Mouse (Mus musculus): ENCODE results near the gene Ifnk. TPM values are rescaled to one million over a fixed set of nuclear protein-coding genes. Genes with fewer than 3 reads are reported as not detected.

Ifnk gene
- total and polyA plus RNA-seq, 3 experiments, result not detected

DNA sequence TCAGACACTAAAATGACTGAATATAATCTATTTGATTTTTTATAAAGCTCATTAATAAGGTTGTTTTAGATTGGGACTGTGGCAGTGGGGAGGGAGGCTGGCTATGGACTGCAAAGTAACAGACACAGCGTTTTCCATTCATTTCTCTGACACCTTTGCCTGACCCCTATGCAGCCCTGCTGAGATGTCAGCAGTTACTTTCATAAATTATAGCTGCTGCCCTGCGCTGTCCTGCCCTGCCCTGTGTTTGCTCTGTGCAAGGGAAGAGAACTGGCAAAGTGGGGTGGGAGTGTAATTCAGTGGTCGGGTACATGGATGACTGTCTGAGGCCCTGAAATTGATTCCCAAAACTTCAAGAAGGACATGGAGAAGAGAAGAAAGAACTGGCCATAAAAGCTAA lies 2.2 kb downstream of the Ifnk start:
- no peak overlapping the region for H3K27ac ChIP-seq (ENCODE audit: control insufficient read depth, low read depth, low read length)
- no peak for TF ChIP-seq ZC3H11A (IDR thresholded peaks at IDR 0.05; ENCODE audit: low read depth, low read length)
- TF ChIP-seq RCOR1 (IDR thresholded peaks at IDR 0.05; ENCODE audit: low read depth, low read length), result no peak
- TF ChIP-seq NELFE (IDR thresholded peaks at IDR 0.05; ENCODE audit: low read depth, low read length), result no peak
- no peak for TF ChIP-seq MAX (IDR thresholded peaks at IDR 0.05; ENCODE audit: low read length)
- no peak for TF ChIP-seq ZNF384 (IDR thresholded peaks at IDR 0.05; ENCODE audit: low read depth, low read length)
- TF ChIP-seq MAFK (IDR thresholded peaks at IDR 0.05; ENCODE audit: borderline replicate concordance, low read depth, low read length), result no peak
- no peak for TF ChIP-seq SIN3A (IDR thresholded peaks at IDR 0.05; ENCODE audit: low read length)
- no peak for TF ChIP-seq UBTF (IDR thresholded peaks at IDR 0.05; ENCODE audit: borderline replicate concordance, insufficient read depth, low read depth, low read length)
- TF ChIP-seq KAT2A (conservative IDR thresholded peaks at IDR 0.05; ENCODE audit: low read depth, low read length), result no peak
- TF ChIP-seq CHD1 (IDR thresholded peaks at IDR 0.05; ENCODE audit: low read depth, low read length), result no peak
- TF ChIP-seq TCF12 (IDR thresholded peaks at IDR 0.05; ENCODE audit: low read depth, low read length), result no peak
- TF ChIP-seq GABPA (IDR thresholded peaks at IDR 0.05; ENCODE audit: low read depth, low read length), result no peak
- no peak for TF ChIP-seq CTCF (IDR thresholded peaks at IDR 0.05 in 2 of 3, conservative IDR thresholded peaks at IDR 0.05 in 1 of 3; ENCODE audit: control insufficient read depth in 1 of 3, insufficient read depth in 1 of 3, low read depth in 2 of 3, low read length in 3 of 3, poor library complexity in 1 of 3, severe bottlenecking in 1 of 3)
- no peak for TF ChIP-seq ZMIZ1 (IDR thresholded peaks at IDR 0.05; ENCODE audit: low read depth, low read length)
- no peak for TF ChIP-seq RAD21 (IDR thresholded peaks at IDR 0.05; ENCODE audit: low read depth, low read length)
- TF ChIP-seq GATA1 (IDR thresholded peaks at IDR 0.05; ENCODE audit: low read depth, low read length), result no peak
- no peak for TF ChIP-seq E2F4 (IDR thresholded peaks at IDR 0.05; ENCODE audit: borderline replicate concordance, low read depth, low read length)

DNA sequence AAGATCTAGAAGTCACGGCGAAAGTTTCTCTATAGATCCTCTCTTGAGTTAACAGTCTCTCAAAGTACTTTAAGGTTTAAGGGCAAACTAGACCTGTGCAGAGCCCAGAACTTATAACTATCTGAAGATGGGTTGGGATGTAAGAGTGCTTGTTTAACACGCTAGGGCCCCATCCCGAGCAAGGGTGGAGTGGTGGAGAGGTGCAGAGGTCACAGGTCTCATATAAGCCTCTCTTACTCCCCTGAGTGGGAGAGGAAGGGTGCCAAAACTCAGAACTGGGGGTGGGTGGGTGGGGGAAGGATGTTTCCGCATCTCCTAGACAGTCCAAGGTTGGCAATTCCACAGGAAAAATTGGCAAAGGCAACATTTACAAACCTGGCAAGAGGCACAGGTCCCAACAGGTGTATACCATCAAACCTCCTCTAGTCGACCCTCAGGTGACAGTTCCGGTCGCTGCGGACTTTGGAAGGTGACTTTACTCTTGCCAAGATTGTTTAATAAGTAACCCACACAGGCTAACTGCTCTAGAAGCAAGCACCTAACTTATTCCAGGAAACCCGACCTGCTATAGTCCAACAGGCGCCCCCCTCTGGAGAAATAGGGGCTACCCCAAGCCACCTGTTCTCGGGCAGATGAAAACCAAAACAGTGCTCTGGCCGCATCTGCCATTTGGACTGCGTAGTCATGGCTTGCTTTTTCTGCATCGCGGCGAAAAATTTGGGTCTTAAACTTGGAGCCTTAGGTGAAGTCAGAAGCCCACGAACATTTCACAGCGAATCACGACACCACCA lies 3.5 kb downstream of the Ifnk start:
- Histone ChIP-seq H3K79me2 (ENCODE audit: control insufficient read depth, insufficient read depth, low read length, poor library complexity) (peaks cover 1% of the 10 kb centered on the region), H3K36me3 (ENCODE audit: control insufficient read depth in 1 of 2, insufficient read depth in 2 of 2, low read length in 2 of 2) (peaks cover 0 to 3% of the 10 kb centered on the region in 2 experiments; a peak in 2 of 4 replicates), H3K27ac (ENCODE audit: control insufficient read depth, low read depth, low read length) (no peak overlapping the region), H3K9me3 (replicated peaks; ENCODE audit: insufficient read depth, low read length) (no peaks in the 10 kb centered on the region), H3K4me3 (ENCODE audit: control insufficient read depth in 1 of 2, insufficient read depth in 1 of 2, low read depth in 2 of 2, low read length in 2 of 2) (peak overlapping the region in 1 of 2 experiments; percentile 82; a peak in 2 of 4 replicates), H3K27me3 (ENCODE audit: control insufficient read depth in 1 of 2, insufficient read depth in 2 of 2, low read length in 2 of 2) (no peaks in the 10 kb centered on the region), H3K9ac (ENCODE audit: control insufficient read depth, low read depth, low read length, poor library complexity, severe bottlenecking) (no peak overlapping the region), H3K4me1 (ENCODE audit: control insufficient read depth in 1 of 2, insufficient read depth in 2 of 2, low read length in 2 of 2) (peaks cover 2 to 10% of the 10 kb centered on the region in 2 experiments)
- peak; percentile 26 for DNase-seq (ENCODE audit: low read depth, low spot score)
- TF ChIP-seq HCFC1 (IDR thresholded peaks at IDR 0.05; ENCODE audit: low read depth, low read length), result no peak
- peak; percentile 12 to 28 (median 20); a peak in 4 of 6 replicates for TF ChIP-seq CTCF (IDR thresholded peaks at IDR 0.05 in 2 of 3, conservative IDR thresholded peaks at IDR 0.05 in 1 of 3; ENCODE audit: control insufficient read depth in 1 of 3, insufficient read depth in 1 of 3, low read depth in 2 of 3, low read length in 3 of 3, poor library complexity in 1 of 3, severe bottlenecking in 1 of 3)
- TF ChIP-seq BHLHE40 (IDR thresholded peaks at IDR 0.05; ENCODE audit: borderline replicate concordance, low read depth, low read length), result no peak
- no peak for TF ChIP-seq TCF12 (IDR thresholded peaks at IDR 0.05; ENCODE audit: low read depth, low read length)

More for the DNA sequence above, 2.2 kb downstream of the Ifnk start:
- H3K4me3 ChIP-seq (ENCODE audit: control insufficient read depth in 1 of 2, insufficient read depth in 1 of 2, low read depth in 2 of 2, low read length in 2 of 2), result no peak overlapping the region
- no peaks in the 10 kb centered on the region for H3K27me3 ChIP-seq (ENCODE audit: control insufficient read depth in 1 of 2, insufficient read depth in 2 of 2, low read length in 2 of 2)
- H3K36me3 ChIP-seq (ENCODE audit: control insufficient read depth in 1 of 2, insufficient read depth in 2 of 2, low read length in 2 of 2), result peaks cover 0 to 6% of the 10 kb centered on the region in 2 experiments; a peak in 2 of 4 replicates
- H3K9me3 ChIP-seq (replicated peaks; ENCODE audit: insufficient read depth, low read length), result no peaks in the 10 kb centered on the region
- DNase-seq (ENCODE audit: low read depth, low spot score), result no peak
- H3K9ac ChIP-seq (ENCODE audit: control insufficient read depth, low read depth, low read length, poor library complexity, severe bottlenecking), result no peak overlapping the region
- H3K79me2 ChIP-seq (ENCODE audit: control insufficient read depth, insufficient read depth, low read length, poor library complexity), result peaks cover 1% of the 10 kb centered on the region
- peaks cover 2 to 10% of the 10 kb centered on the region in 2 experiments for H3K4me1 ChIP-seq (ENCODE audit: control insufficient read depth in 1 of 2, insufficient read depth in 2 of 2, low read length in 2 of 2)
